ENCODE assay signal across 8 mouse cellular contexts in the genomic region with DNA sequence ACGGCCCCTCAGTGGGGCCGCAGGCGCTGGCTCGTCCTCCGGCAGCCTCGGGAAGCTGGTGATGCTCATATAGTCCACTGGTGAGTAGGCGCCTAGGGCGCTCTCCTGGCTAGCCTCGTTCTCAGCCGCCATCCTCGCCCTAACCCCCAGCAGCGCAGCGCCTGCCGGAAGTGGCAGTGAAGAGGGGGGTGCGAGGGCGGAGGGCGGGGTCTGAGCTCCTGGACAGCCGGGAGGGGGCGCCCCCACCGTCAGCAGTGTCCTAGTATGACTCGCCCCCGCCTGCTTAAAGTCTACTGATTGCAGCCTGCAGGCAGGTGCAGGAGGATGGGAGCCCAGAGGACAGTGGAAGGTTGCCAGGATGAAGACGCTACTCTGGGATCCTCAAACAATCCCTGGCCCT. TPM values are rescaled to one million over a fixed set of nuclear protein-coding genes. Genes with fewer than 3 reads are reported as not detected.
DNase-seq lines count a peak whose midpoint lies in the region; ATAC-seq and TF ChIP-seq lines count a peak whose summit lies in the region.

No protein-coding gene starts in this region.

- H3K4me1 ChIP-seq in E14TG2a.4 (replicated peaks; ENCODE audit: low read depth, low read length): peaks cover 28% of the 10 kb centered on the region
- H3K4me1 ChIP-seq in cerebellum, adult 2 months (ENCODE audit: control insufficient read depth, insufficient read depth, low read length): no peaks in the 10 kb centered on the region; the same call in none of the 2 replicates
- peaks cover 38% of the 10 kb centered on the region for H3K4me1 ChIP-seq in hindbrain, embryonic 12.5 days
- H3K4me1 ChIP-seq in lung, embryonic 15.5 days: peaks cover 16% of the 10 kb centered on the region

- H3K27ac ChIP-seq in cerebellum, adult 2 months (ENCODE audit: insufficient read depth, low read length): peak overlapping the region; percentile 98
- peak overlapping the region; percentile 83 for H3K27ac ChIP-seq in hindbrain, embryonic 12.5 days
- no peak overlapping the region for H3K27ac ChIP-seq in lung, embryonic 15.5 days

- H3K9me3 ChIP-seq in E14TG2a.4 (ENCODE audit: low read length): no peaks in the 10 kb centered on the region
- H3K9me3 ChIP-seq in hindbrain, embryonic 12.5 days (replicated peaks): no peaks in the 10 kb centered on the region
- H3K9me3 ChIP-seq in lung, embryonic 15.5 days: no peaks in the 10 kb centered on the region

- peak; percentile 91 to 92 for DNase-seq in cerebellum, adult 2 months
- peak; percentile 77 to 78 for DNase-seq in frontal cortex, postnatal 14 days (ENCODE audit: low spot score in 2 of 2)
- DNase-seq in layer of hippocampus, postnatal 10 days (ENCODE audit: low spot score in 2 of 2): peak; percentile 81 to 88
- peak; percentile 49 for DNase-seq in ovary, adult 18-20 months (ENCODE audit: low spot score)
- peak; percentile 75 for DNase-seq in testis, postnatal 14 days (ENCODE audit: low spot score)

- H3K4me3 ChIP-seq in E14TG2a.4 (replicated peaks; ENCODE audit: low read length): peak overlapping the region; percentile 67
- peak overlapping the region; percentile 93 for H3K4me3 ChIP-seq in cerebellum, adult 2 months (replicated peaks; ENCODE audit: insufficient read depth, low read depth, low read length)
- H3K4me3 ChIP-seq in hindbrain, embryonic 12.5 days: peak overlapping the region; percentile 66
- peak overlapping the region; percentile 30 for H3K4me3 ChIP-seq in lung, embryonic 15.5 days

- H3K9ac ChIP-seq in hindbrain, embryonic 12.5 days: peak overlapping the region; percentile 87
- peak overlapping the region; percentile 18; the same call in 1 of the 2 replicates for H3K9ac ChIP-seq in lung, embryonic 15.5 days

- no peaks in the 10 kb centered on the region for H3K36me3 ChIP-seq in E14TG2a.4 (ENCODE audit: insufficient read depth, low read length)
- H3K36me3 ChIP-seq in hindbrain, embryonic 12.5 days: no peaks in the 10 kb centered on the region
- no peaks in the 10 kb centered on the region for H3K36me3 ChIP-seq in lung, embryonic 15.5 days

- ATAC-seq in hindbrain, embryonic 12.5 days (ENCODE audit: low FRiP score): peak; percentile 36
- no peak for ATAC-seq in lung, embryonic 15.5 days (ENCODE audit: borderline replicate concordance, extremely low read depth, low FRiP score, low TSS enrichment)

- WGBS in cerebellum, adult 2 months: 1% methylated on average over 23 of the region's 23 CpGs
- under 1% methylated on average over 23 of the region's 23 CpGs for WGBS in hindbrain, embryonic 12.5 days
- WGBS in lung, embryonic 15.5 days: 5% methylated on average over 23 of the region's 23 CpGs

- 0 out of 2 replicates have a peak, but pooled peaks have one; percentile 6 for TF ChIP-seq CTCF in E14TG2a.4 (conservative IDR thresholded peaks at IDR 0.05; ENCODE audit: low read length)
- TF ChIP-seq CTCF in cerebellum, adult 2 months (IDR thresholded peaks at IDR 0.05; ENCODE audit: borderline replicate concordance, insufficient read depth, low read depth, low read length): no peak

- peak; percentile 68 for TF ChIP-seq POLR2A in cerebellum, adult 2 months (IDR thresholded peaks at IDR 0.05; ENCODE audit: borderline replicate concordance, insufficient read depth, low read length)

- peak overlapping the region; percentile 84 for H3K4me2 ChIP-seq in hindbrain, embryonic 12.5 days (replicated peaks)
- peak overlapping the region; percentile 53 for H3K4me2 ChIP-seq in lung, embryonic 15.5 days

- peaks cover 36% of the 10 kb centered on the region for H3K27me3 ChIP-seq in E14TG2a.4 (ENCODE audit: insufficient read depth, low read length)
- no peaks in the 10 kb centered on the region for H3K27me3 ChIP-seq in cerebellum, adult 2 months (ENCODE audit: control insufficient read depth, insufficient read depth, low read length)
- no peaks in the 10 kb centered on the region for H3K27me3 ChIP-seq in hindbrain, embryonic 12.5 days
- peaks cover 36% of the 10 kb centered on the region for H3K27me3 ChIP-seq in lung, embryonic 15.5 days

RNA-seq across cellular contexts. Expression of a gene that starts 3.1 kb away (rescaled TPM):
- polyA plus RNA-seq in cerebellum, adult 2 months (2012; rRNA removed): 98.5 and 107 TPM in 2 replicates
- polyA plus RNA-seq in hindbrain, embryonic 12.5 days (2016; fragmentation: Nextera tagmentation; extraction: Ambion mirVana): 28.7 and 29.4 TPM in 2 replicates
- total RNA-seq in layer of hippocampus, postnatal 10 days (2021): 10 to 100 TPM; 48.9 to 56.2 TPM
- 8.5 and 9.8 TPM in 2 replicates for polyA plus RNA-seq in lung, embryonic 15.5 days (2015; fragmentation: Nextera tagmentation; extraction: Ambion mirVana)

RNA-seq across cellular contexts. Expression of a gene that starts 3.4 kb away (rescaled TPM):
- polyA plus RNA-seq in cerebellum, adult 2 months (2012; rRNA removed): 235 and 237 TPM in 2 replicates
- 39.0 and 41.1 TPM in 2 replicates for polyA plus RNA-seq in hindbrain, embryonic 12.5 days (2016; fragmentation: Nextera tagmentation; extraction: Ambion mirVana)
- 100 to 1,000 TPM in 1 of 2 experiments, 10 to 100 TPM in 1; 95.2 to 101 TPM for total RNA-seq in layer of hippocampus, postnatal 10 days (2021)
- polyA plus RNA-seq in lung, embryonic 15.5 days (2015; fragmentation: Nextera tagmentation; extraction: Ambion mirVana): 3.9 and 4.3 TPM in 2 replicates

RNA-seq across cellular contexts. Expression of a gene that starts 41.0 kb away (rescaled TPM):
- polyA plus RNA-seq in cerebellum, adult 2 months (2012; rRNA removed): 39.0 and 47.1 TPM in 2 replicates
- 31.6 and 31.7 TPM in 2 replicates for polyA plus RNA-seq in hindbrain, embryonic 12.5 days (2016; fragmentation: Nextera tagmentation; extraction: Ambion mirVana)
- total RNA-seq in layer of hippocampus, postnatal 10 days (2021): 10 to 100 TPM; 67.5 to 70.5 TPM
- 13.8 and 16.6 TPM in 2 replicates for polyA plus RNA-seq in lung, embryonic 15.5 days (2015; fragmentation: Nextera tagmentation; extraction: Ambion mirVana)

Comparison
In these comparisons a context has a peak if more than half of its experiments do, and no peak if none do; other contexts are left out.
1. H3K4me3 ChIP-seq: peak in every context shown above with its lines; median percentile 93 in cerebellum, adult 2 months; 67 in E14TG2a.4; 66 in hindbrain, embryonic 12.5 days; 30 in lung, embryonic 15.5 days.